Mouse (Mus musculus): ENCODE measurements at regions not wholly inside any gene's neighbourhood (a gene's known extent, or its start where the extent isn't known, plus 50 kb on each side); places are given as distances from the start of the nearest gene placed in this dataset.
A peak's percentile ranks its signal among the peaks of the same experiment; 100 is the strongest.

DNA sequence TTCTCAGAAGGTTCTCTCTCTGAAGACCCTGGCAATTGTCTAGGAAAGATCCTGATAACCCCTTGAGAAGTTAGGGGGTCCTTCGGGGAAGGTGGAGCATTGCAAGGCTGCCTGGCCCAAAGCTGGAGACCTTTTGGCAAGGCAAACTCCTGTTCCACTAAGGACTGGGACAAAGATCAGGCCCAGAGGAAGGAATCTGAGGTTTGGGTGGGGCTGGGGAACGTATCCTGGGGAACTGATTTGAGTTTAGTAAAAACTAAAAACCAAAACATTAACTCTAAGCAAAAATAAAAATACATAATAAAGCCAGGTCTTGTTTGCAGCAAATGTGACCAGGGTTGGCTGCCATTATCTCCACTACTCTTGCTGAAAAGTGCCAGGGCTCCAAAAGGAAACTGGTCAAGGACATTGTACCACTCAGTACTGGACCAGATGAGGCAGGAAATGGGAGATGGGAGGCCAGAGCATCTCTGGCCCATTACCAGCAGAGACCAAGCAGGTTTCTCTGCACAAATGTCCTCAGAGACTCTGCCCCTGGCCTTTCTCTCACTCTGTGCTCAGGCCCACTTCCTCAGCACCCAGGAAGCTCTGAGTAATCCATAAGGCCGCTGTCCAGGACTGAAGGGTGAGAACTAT is 321.5 kb downstream of the Cxcl12 start:
- DNase-seq (ENCODE audit: extremely low read depth, insufficient read length, low spot score) = no peak

DNA sequence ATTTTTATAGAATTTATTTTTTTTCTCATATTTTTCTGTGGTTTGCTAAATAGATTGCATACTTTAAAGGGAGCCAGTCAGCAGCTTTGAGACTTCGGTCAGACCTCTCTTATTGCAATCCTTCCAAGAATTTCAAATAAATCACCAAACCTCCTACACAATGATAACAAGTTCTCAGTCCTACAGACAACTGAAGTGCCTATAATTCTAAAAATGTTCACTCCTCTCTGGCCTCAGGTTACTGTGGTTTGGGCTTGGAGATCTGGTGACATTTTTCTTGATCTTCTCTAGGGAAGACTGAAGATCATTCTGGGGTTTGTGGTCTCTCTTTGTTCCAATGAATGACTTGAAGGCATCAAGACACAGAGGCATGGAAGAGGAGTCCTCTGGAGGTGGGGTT is 326.6 kb downstream of the Cxcl12 start:
- no peak for DNase-seq (ENCODE audit: extremely low read depth, insufficient read length, low spot score)

GRCm38 (mm10) chr6:117497337-117497736 is 329.0 kb downstream of the Cxcl12 start:
- DNase-seq (ENCODE audit: extremely low read depth, insufficient read length, low spot score) = peak; percentile 55

GRCm38 (mm10) chr6:117497904-117498303 is 329.6 kb downstream of the Cxcl12 start:
- no peak for DNase-seq (ENCODE audit: extremely low read depth, insufficient read length, low spot score)

GRCm38 (mm10) chr6:117502346-117502745 is 334.0 kb downstream of the Cxcl12 start:
- DNase-seq (ENCODE audit: extremely low read depth, insufficient read length, low spot score) = no peak

DNA sequence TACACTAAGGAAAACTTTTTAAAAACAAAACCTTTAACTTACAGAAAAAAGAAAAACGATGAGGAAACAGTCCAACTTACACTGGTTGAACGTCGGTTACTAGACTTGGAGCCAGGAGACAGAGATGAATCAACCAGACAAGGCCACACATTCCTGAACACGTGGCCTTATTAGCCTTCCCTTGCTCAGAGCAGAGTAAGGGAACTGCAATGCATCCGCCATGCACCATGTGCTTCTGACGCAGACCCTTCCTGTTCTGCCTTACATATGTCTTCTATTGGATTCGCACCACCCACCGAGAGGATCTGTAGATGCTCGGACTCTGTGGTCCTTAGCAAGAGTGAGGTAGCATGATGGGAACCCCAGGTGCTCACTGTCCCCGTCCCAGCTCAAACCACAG is 336.2 kb upstream of the Zfp637 start:
- no peak for DNase-seq (ENCODE audit: extremely low read depth, insufficient read length, low spot score)

DNA sequence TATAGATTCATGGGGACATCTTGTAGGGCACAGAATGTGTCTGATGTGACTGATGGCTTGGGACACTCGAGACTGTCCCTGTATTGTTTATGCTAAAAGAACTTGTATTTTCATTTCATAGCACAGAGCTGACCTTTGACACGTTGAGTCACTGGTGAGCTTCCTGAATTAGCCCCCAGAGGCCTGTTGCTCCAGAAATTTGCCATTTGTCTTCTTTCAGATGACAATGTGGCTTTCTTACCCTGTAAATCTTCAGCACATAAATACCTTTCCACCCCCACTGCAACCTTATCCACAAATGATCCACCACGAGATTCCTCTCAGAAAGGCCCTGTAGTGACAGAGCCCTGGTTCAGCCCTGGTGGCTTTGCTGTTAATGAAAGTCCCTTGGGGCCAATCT is 335.5 kb upstream of the Zfp637 start:
- peak; percentile 47 for DNase-seq (ENCODE audit: extremely low read depth, insufficient read length, low spot score)

DNA sequence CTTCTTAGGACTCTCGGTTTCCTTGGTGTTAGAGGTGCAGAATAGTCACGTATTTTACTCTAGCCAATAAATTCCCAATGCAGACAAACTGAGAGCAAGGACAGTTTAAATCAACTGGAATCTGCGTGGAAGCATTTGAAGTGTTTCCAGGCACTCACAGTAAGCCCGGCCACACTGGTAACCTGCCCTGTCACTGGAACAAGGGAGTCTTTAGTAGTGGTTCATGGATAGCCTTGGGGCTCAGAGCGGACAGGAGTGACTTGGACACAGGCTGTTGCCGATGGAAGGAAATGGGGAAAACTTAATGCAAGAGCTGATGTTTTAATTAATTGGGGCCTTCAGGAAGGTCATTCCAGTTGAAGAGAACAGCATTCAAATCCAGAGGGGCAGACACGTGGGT is 334.4 kb upstream of the Zfp637 start:
- DNase-seq (ENCODE audit: extremely low read depth, insufficient read length, low spot score) = no peak

GRCm38 (mm10) chr6:117508860-117509259 is 332.1 kb upstream of the Zfp637 start:
- DNase-seq (ENCODE audit: extremely low read depth, insufficient read length, low spot score) = peak; percentile 38

DNA sequence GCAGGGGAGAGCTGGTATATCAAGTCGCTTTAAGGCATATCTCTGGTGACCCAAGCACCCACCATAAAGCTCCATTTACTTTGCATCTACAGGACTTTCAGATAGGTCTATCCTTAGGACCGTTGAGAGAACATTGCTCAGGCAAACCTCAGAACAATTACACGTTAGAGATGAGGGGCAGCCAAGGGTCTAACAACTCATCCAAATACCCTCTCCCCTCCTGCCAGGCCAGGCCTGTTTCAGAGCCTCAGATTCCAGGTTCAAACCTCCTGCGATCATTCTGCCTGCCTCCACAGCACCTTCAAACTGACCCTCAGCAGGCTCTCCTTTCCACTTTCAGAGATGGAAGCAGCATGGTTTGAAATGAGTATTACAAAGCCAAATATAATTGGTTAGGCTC is 331.0 kb upstream of the Zfp637 start:
- no peak for DNase-seq (ENCODE audit: extremely low read depth, insufficient read length, low spot score)

DNA sequence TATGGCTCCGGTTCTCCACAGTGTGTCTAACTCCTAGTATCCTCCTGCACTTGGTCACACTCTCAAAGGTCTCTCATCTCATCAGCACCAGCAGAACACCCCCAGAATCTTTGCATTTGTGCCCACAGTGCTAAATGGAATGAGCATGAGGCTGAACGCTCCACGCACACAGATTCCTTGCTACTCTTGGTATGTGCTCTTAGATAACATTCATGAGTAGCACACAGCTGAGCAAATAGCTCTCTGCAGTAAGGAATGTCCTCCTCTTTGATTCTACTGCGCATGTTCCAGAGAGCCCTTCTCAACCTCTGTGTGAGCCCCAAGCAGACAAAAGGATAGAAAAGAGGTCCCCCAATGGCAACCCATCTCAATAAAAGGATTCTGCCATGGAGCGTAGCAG is 326.1 kb upstream of the Zfp637 start:
- DNase-seq (ENCODE audit: extremely low read depth, insufficient read length, low spot score) = no peak

- no peak for DNase-seq (ENCODE audit: extremely low read depth, insufficient read length, low spot score)
Measured at GRCm38 (mm10) chr6:117516906-117517305, 324.1 kb upstream of the Zfp637 start.

DNA sequence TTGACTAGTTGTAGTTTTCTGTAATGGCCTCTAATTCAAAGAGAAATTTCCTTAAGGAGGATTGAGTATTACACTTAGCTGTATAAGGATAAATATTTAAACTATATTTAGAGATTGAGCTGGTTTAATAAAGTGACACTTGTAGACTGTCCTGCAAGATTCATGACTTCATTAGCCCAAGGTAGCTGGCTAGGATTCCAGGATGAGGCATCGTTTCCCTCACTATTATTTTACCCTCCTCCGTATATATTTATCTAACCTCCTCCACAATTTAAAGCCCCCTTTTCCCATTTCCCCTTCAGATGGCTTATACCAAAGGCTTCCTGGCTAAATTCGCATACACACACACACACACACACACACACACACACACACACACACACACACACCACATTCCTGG is 322.0 kb upstream of the Zfp637 start:
- no peak for DNase-seq (ENCODE audit: extremely low read depth, insufficient read length, low spot score)

DNA sequence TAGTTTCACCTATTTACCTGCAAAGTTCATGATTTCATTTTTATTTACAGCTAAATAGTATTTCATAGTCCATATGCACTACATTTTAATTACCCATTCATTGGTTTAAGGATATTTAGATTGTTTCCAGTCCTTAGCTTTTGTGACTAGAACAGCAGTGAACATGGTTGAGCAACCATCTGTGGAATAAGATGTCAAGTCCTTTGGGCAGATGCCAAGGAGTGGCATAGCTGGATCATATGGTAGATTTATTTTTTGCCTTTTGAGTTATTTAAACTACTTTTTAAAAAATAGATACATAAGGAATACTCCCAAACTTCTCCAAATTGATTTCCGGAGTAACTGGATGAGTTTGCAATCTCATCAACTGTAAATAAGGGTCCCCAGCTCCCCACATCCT is 321.5 kb upstream of the Zfp637 start:
- no peak for DNase-seq (ENCODE audit: extremely low read depth, insufficient read length, low spot score)

DNA sequence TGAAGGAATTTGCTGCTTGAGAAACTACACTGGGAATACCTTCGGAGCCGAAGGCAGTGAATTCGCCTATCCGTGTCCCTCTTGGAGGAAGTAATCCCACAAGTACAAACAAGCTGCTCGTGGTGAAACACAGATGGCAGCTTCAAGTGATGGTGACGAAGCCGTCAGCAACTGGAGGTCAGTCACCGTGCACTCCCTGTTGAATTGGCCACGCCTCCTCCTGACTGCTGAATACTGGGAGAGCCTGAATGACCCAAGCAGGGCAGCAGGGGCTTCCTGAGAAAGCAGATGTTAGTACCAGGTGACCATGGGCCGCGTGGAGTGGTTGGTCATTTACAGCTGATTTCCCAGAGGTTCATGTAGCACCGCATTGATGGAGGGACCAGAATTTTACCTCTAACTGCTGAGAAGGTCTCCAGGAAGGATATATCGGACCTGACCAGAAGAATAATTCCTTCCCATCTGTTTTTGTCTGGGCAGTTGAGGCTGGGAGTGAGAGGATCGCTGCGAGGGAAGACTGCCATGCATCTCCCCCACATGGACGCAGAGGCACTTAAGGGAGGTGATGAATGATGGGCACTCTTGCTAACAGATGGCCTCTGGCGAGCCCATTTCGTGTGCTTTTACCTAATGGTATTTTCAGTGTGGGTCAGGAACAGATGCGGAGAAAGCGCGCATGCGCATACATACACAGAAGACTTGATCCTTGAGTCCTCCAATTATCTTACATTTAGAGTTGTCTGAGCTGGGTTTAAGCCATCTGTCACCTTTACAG is 314.6 kb upstream of the Zfp637 start:
- DNase-seq (ENCODE audit: extremely low read depth, insufficient read length, low spot score) = no peak

DNA sequence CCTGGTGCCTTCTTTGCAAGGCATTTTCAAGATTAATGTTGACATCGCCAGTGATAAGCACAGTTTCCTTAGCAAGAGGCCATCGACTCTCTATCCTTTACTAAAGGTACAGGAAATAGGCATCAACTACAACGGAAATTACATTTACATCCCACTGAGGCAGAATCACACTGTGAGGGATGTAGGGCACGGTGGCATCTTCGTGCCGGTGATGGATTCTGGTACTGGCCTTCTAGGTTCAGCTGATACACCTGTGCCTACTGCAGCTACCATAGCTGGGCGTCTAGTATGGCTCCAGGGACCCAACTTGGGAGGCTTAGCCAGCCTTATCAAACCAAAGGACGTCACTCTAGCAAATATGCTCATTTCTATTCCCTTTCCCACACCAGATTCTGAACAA is 313.5 kb upstream of the Zfp637 start:
- DNase-seq (ENCODE audit: extremely low read depth, insufficient read length, low spot score) = no peak

DNA sequence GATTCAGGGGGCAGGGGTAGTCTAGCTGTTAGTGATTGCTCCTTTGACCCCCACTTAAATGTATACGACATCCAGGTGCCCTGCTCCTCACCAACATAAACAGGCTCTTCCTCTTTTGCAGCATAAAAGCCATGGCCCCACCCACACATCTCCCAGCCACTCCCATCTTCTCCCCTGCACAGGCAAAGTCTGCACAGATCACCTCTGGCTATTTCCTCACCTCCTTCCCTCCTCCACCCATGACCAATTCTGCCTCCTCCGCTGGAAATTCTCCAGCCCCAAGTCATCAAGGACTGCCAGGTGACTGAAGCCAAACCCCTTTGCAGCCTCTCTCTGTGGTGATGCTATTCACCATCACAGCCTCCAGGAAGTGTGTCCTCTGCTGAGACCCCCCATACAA is 306.8 kb upstream of the Zfp637 start:
- no peak for DNase-seq (ENCODE audit: extremely low read depth, insufficient read length, low spot score)

DNA sequence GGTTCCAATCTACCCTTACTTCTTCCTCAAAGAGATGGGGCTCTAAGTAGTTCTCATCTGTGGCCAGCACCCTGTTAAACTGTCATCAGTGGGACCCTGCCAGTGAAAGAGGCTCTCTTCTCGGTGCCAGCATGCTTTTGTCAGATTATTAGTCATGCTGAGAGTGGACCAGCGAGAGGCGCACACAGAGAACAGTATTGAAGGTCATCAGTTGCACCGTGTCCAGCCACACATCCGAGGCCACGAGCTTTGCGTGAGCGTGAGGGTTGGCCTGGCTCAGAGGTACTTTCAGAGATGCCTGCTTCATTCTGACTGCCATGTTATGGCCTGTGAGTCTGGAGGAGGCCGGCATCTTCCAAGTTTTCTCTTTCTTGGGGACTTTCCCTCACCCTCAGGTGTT is 306.0 kb upstream of the Zfp637 start:
- no peak for DNase-seq (ENCODE audit: extremely low read depth, insufficient read length, low spot score)

- no peak for DNase-seq (ENCODE audit: extremely low read depth, insufficient read length, low spot score)
Measured at GRCm38 (mm10) chr6:117536084-117536483, 304.9 kb upstream of the Zfp637 start.

DNA sequence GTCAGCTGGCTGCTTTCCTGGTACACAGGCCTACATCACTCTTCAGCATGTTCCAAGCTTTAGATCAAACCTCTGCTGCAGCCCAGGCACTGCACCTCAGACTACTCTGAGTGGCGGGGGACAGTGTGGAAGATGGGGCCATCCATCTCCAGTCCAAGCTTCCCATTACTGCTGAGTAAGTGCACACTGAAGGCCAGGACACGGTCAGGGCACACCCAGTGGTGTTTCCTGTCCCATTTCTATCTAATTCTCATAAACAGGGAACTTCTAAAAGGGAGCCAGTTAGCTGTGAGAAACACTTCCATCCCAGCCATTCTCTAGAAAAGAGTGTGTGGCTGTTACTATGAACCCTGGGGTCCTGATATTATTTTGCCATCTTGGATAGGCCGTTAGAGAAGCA is 298.5 kb upstream of the Zfp637 start:
- DNase-seq (ENCODE audit: extremely low read depth, insufficient read length, low spot score) = no peak

DNA sequence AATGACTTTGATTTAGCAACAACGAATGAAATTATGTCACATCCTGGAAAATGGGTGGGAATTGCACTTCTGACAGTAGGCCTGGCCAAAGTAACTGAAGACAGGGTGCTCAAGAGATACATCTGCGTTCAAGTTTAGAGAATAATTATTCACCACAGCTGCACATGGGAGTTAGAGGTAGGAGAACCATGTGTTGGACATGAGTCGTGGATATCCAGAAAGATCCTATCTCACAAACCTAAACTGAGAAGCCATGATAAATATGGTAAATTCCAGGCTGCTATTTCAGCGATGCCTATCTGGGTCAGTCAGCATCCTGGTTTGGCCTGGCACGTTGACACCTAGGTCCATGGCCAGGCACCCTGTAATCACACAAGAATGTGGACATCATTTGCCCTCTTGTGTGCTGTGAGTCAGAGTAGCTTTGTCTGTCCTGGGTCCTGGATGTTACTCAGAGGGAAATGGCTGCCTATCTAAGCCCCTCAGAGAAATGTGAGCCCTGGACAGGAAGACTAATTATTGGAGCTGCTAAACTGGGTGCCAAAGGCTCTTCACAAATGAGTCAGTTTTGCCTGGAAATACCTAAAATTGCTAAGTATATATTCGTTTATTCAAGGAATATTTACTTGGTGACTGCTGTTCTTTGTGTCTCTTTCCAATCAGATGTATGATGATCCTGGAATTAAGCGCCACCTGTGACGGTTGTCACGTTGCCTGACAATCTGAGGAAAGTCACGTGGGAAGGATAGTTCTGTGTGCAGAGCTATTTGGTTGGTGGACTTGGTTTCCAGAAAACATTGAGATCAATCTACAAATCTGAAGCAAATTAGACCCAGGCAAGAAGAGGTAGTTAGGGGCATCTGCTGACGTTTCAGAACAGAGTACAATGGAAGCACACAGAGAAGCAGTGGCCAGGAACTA is 296.4 kb upstream of the Zfp637 start:
- DNase-seq (ENCODE audit: extremely low read depth, insufficient read length, low spot score) = peak; percentile 83

Measured in 3134 (cell line).